Mouse (Mus musculus) embryonic stem cell, embryonic (primary cell): ENCODE measurements around the gene Asb1.

Experiments used
- CTCF ChIA-PET, 4 experiments: fragments of 300-600 bp in 2 of 4; fragments of 350-600 bp in 2 of 4; sonication (Branson Sonifier 250); formaldehyde crosslinking; loops; one replicate each; lab custom pipeline; 2022; ENCODE audit warnings: inconsistent platforms in 2 of 4; lab: Charles Lee
- POLR2A ChIA-PET, 4 experiments: fragments of 300-600 bp in 2 of 4; fragments of 350-600 bp in 2 of 4; sonication (Branson Sonifier 250); formaldehyde crosslinking; loops; one replicate each; lab custom pipeline; 2022; ENCODE audit warnings: antibody characterized with exemption in 4 of 4, inconsistent platforms in 1 of 4; lab: Charles Lee

The Asb1 gene

DNA sequence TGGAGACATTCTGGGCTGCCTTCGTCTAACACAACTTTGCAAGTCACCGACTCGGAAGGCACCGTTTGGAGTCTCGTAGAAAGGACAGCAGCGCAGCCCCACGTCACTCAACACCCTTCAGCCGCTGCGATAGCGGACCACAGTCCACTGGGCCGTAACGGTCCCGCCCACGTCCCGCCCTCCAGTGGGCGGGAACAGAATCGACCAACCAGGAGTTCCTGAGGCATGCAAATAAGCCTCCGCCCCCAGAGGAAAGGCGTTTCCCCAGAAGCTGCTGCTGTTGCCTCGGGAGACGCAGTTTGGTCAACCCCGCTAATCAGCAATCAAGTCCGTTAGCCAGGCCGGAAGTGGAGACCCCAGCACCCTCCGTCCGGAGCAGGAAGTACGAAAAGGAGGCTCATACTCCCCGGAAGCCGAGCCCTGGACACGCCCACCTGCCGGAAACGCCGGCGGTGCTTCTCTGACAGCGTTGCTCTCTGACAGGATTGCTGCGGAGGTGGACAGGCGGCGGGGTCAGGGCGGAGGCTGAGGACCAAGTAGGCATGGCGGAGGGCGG is at the start of gene Asb1:
Asb1 (plus strand) TSS at position 274 of the 556 bp plus-strand sequence.
- CTCF ChIA-PET = interaction anchor here in 2 of 4 experiments (0.8 to 1.1 kb wide), 2 partner anchors 26 to 95 kb away, joined by 3 to 5 read pairs; no protein-coding TSS in a partner anchor
- POLR2A ChIA-PET = interaction anchor here in 2 of 4 experiments (0.7 to 2.0 kb wide), 12 partner anchors 10 to 933 kb away, joined by 3 to 10 read pairs (median 4); partner anchors contain the start of gene Ndufa10 (in 1 of the 2)

DNA sequence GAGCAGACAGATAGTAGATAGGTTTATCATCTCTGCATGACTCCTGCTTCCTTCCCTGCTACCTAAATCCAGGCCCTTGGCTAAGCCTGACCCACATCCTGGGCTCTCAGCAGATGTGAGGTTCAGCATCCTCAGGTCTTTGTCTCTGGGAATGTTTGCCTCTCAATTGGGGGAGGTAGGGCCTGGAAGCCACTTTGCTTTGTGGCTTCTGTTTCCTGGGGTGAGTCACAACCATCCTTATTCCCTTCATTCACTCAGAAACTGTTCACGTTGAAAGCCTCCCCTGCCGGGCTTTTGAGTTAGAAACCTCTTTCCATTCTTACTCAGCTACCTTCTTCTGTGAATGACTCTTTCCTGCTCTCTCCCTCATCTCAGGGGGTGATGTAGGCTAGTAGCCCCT is 47.6 kb upstream of the Asb1 start:
- POLR2A ChIA-PET = interaction anchor here in 1 of 4 experiments (1.2 to 1.7 kb wide), 2 partner anchors 9 to 12 kb away, joined by 4 to 6 read pairs; no protein-coding TSS in a partner anchor

DNA sequence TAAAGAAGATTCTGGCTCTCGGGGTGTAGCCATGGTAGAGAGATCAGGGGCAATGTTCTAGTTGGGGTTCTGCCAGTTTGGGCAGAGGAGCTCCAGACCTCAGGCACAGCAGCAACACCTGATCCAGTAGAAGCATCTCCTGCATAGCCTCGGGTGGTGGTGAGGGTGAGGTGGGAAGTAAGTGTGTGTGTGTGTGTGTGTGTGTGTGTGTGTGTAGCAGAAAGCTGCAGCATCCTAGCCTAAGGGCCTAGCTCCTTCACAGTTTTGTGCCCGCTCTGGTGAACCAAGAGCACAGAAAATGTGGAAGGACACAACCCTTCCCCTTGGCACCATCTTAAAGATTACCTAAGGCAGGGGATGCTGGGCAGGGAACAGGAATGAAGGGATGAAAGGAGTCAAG is 46.4 kb upstream of the Asb1 start:
- ChIA-PET CTCF (interaction anchor here in 2 of 4 experiments (0.6 to 1.7 kb wide), 5 partner anchors 10 to 955 kb away, joined by 3 to 11 read pairs (median 3); no protein-coding TSS in a partner anchor), POLR2A (interaction anchor here (0.6 to 1.7 kb wide), 14 partner anchors 9 to 420 kb away, joined by 3 to 7 read pairs (median 4); partner anchors contain the start of genes Per2 (in 3 of the 4) and Ube2f (in 2 of the 4))

More for the DNA sequence above, 47.6 kb upstream of the Asb1 start:
- CTCF ChIA-PET = no interaction called here

DNA sequence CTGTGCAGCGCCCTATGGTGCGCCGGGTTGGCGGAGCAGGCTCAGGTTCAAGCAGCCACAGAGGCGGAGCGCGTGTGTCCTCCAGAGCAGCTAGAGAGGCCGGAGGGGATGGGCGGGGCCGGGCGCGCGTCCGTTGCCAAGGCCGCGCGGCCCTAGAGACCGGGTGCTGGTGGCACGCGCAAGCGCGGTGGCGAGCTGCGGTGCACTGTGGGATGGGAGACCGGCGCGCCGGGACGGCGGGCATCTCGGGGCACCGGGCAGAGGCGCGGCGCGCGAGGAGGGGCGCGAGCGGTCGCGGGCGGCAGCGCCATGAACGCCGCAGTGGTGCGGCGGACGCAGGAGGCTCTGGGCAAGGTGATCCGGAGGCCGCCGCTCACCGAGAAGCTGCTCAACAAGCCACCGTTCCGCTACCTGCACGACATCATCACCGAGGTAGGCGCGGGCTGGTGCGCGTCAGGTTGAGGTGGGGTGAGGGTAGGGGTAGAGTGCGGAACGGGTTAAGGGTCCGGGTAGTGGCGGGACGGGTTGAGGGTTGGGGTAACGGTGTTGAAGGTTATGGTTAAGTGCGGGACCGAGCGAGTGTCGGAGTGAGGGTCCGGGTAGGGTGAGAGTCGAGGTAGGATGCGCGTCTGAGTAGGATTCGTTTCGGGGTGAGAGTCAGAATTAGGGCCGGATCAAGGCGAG is 45.7 kb upstream of the Asb1 start, which contains the start of gene Traf3ip1:
Traf3ip1 (plus strand) TSS at position 191 of the 684 bp plus-strand sequence.
- ChIA-PET CTCF (interaction anchor here in 2 of 4 experiments (0.6 to 1.7 kb wide), 4 partner anchors 11 to 955 kb away, joined by 3 to 11 read pairs (median 3); no protein-coding TSS in a partner anchor), POLR2A (interaction anchor here (0.6 to 1.7 kb wide), 17 partner anchors 9 to 438 kb away, joined by 3 to 7 read pairs (median 3); partner anchors contain the start of genes Per2 (in 3 of the 4) and Ube2f (in 2 of the 4))

DNA sequence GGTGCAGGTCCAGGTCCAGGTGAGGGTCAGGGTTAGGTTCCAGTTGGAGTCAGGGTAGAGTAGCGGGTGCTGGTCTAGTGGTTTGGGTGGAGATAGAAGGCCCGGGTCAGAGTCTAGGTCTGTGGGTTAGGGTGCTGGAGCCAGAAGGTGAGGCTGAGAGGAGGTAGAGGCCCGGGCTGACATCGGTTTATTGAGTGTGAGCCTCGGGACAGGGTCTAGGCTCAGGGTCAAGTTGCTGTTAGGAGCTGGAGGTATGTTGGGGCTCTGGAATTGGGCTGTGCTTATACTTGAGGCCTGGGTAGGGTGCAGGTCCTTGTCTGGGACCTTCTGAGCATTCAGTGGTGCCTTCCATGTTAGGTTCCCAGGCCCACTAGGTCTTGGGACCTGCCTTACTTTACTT is 45.0 kb upstream of the Asb1 start:
- ChIA-PET CTCF (interaction anchor here in 1 of 4 experiments (1.2 kb wide), 1 partner anchor 38 kb away, joined by 3 read pairs; no protein-coding TSS in a partner anchor), POLR2A (interaction anchor here in 2 of 4 experiments (0.8 to 1.5 kb wide), 3 partner anchors 36 to 181 kb away, joined by 3 to 4 read pairs (median 3); partner anchors contain the start of gene Per2 (in 1 of the 2))

DNA sequence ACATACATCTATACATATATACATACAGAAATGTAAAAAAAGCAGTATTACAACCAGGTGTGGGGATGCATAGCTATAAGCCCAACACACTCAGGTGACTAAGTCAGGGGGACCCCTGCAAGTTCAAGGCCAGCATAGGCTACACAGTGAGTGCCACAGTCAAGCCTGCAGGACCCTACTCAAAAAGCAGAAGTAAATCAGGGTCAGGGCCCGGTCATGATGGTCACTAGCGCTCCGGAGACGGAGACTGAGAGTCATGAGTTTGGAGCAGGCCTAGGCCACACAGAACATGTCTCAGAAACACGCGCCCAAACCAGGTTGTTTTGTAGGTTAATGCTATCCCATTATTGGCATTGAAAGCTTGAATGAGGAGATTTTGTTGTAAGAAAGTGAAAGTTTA is 41.8 kb upstream of the Asb1 start:
- ChIA-PET CTCF (no interaction called here), POLR2A (no interaction called here)

DNA sequence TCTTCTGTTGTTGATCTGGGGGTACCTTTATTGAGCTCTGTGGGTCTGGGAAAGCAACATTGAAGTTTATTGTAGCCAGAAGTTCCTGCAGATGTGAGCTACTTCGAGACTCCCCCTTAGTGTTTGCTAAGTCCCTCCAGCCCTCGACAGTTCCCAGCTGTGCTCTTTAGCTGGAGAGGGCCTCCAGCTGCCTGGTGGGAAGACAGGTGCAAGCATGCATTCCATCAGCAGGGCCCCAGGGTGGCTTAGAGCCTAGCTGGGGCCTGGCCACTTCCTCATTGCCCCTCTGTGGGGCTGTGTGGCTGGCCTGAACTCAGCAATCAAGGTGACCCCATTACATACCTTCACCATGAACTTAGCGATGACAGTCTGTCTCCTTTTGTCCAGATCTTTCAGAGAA is 35.7 kb upstream of the Asb1 start:
- CTCF ChIA-PET = no interaction called here
- POLR2A ChIA-PET = interaction anchor here in 3 of 4 experiments (0.5 to 1.3 kb wide), 4 partner anchors 10 to 1469 kb away, joined by 3 to 6 read pairs (median 4); partner anchors contain the start of gene Traf3ip1 (in 2 of the 3)

DNA sequence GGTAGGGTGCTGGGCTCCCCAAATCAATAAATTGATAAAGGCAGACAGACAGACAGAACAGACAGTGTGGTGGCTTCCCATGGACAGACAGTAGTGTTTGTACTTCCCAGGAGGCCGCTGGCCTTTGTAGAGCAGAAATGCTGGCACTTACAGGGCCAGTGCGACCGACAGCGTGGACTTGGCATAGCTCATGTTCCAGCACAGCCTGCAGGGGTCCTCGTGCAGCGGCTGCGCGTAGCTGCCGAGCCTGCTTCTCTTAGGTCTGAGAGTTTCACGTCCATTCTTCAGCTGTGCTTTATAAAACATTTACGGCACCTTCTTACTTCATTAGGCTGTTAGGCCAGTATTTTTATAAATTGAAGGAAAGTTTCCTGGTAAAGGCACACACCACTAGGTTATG is 25.4 kb upstream of the Asb1 start:
- ChIA-PET CTCF (interaction anchor here (0.5 to 1.6 kb wide), 12 partner anchors 10 to 1194 kb away, joined by 3 to 16 read pairs (median 3); partner anchors contain the start of gene Asb1 (in 1 of the 4)), POLR2A (interaction anchor here in 2 of 4 experiments (0.6 to 3.5 kb wide), 7 partner anchors 9 to 102 kb away, joined by 3 to 9 read pairs (median 4); partner anchors contain the start of genes Asb1 (in 1 of the 2) and Hes6 (in 1 of the 2))

DNA sequence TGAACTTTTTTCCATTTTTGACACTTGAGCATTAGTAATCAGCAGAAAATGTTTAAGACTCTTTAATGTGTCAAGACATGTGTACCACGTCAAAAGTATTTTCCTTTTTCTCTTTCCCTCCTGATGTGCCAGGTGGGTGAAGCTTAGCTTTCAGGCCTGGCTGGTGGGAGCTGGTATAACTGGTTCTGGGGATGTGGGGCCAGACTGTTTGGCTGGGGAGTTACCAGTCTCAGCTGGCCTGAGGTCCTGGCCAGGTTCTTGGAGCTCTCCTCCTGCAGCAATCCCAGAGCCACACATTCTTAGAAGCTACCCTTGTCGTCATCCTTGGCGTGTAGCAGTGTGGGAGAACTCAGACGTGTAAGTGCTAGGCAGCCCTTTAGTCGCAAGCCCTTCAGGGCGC is 24.7 kb upstream of the Asb1 start:
- POLR2A ChIA-PET = interaction anchor here in 3 of 4 experiments (0.7 to 3.5 kb wide), 3 partner anchors 16 to 1336 kb away, joined by 3 to 9 read pairs (median 5); partner anchors contain the start of gene Hes6 (in 1 of the 3)

DNA sequence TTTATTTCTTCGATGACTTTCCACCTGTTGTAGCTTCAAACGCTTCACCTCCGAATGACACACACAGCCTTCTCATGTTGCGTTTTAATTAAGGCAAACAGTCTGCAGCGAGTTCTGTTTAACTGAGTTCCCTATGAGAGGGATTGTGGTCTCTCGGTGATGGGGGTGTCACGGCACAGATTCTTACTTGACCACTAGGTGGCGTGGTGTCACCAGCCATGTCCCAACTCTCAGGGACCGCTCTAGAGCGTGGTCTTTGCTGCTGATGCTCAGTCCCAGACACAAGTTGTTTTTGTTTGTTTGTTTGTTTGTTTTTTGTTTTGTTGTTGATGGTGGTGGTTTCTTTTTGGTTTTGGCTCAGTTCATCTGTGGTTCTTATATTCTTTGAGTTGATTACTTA is 16.6 kb upstream of the Asb1 start:
- ChIA-PET POLR2A (interaction anchor here in 2 of 4 experiments (1.0 to 1.5 kb wide), 3 partner anchors 9 to 17 kb away, joined by 3 to 4 read pairs (median 4); partner anchors contain the start of gene Asb1 (in 1 of the 2)), CTCF (interaction anchor here in 3 of 4 experiments (0.6 to 2.1 kb wide), 6 partner anchors 9 to 351 kb away, joined by 3 to 8 read pairs (median 4); no protein-coding TSS in a partner anchor)

More for the DNA sequence above, 24.7 kb upstream of the Asb1 start:
- CTCF ChIA-PET = interaction anchor here (0.5 to 1.6 kb wide), 6 partner anchors 13 to 359 kb away, joined by 3 to 4 read pairs (median 3); no protein-coding TSS in a partner anchor

DNA sequence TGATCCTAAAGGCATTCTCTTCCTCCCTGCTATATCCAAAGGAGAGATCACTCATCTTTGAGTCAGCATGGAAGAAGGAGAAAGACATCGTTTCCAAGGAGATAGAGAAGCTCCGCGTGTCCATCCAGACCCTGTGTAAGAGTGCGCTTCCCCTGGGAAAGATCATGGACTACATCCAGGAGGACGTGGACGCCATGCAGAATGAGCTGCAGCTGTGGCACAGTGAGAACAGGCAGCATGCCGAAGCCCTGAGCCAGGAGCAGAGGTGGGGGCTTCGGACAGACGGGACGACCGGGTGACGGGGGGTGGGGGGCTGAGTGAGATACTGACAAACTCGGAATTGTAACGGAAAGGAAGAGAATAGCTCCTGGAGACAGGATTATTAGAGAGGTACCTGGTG is 14.5 kb upstream of the Asb1 start:
- ChIA-PET POLR2A (interaction anchor here in 3 of 4 experiments (0.6 to 1.6 kb wide), 9 partner anchors 8 to 355 kb away, joined by 3 to 7 read pairs (median 3); partner anchors contain the start of gene Asb1 (in 1 of the 3)), CTCF (interaction anchor here in 2 of 4 experiments (1.5 to 2.3 kb wide), 2 partner anchors 9 to 11 kb away, joined by 4 to 12 read pairs; no protein-coding TSS in a partner anchor)

DNA sequence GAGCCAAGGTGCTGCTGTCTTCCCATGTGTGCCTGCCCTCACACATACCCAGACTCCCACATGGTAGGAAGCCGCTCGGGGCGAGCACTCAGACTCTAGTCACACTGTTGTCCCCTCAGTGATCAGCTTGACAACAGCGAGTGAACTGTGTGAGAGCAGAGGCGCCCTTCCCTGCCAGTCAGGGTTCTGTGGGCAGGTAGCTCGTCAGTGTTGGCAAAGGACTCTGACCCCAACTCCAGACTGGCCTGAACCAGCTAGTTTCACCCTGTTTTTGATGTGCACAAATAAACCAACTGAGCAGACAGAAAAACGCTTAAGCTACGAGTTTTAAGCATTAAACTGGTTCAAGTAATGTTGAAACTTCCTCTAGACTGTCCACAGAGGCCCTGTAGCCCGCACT is 10.2 kb upstream of the Asb1 start:
- ChIA-PET POLR2A (interaction anchor here in 2 of 4 experiments (0.6 to 1.3 kb wide), 4 partner anchors 10 to 897 kb away, joined by 3 to 4 read pairs (median 3); partner anchors contain the start of gene Asb1 (in 2 of the 2)), CTCF (interaction anchor here in 1 of 4 experiments (0.6 to 1.2 kb wide), 2 partner anchors 15 to 113 kb away, joined by 4 read pairs; no protein-coding TSS in a partner anchor)

DNA sequence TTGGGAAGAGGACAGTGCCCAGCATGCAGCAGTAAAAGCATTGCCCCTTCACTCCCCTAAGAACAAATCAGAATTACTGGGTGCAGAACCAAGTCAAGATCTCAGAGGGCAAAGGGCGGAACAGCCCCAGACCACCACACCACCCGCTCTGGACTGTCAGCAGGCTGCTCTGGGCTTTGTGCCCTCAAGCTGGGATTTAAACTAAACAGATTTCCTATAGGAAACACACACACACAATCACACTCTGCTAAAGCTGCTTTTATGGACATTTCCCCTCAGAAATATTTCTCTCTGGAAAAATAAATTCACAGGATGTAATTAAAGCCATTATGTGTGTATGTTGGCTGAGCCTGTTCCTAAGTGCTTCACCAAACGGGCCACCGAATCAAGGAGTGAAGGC is 8.1 kb upstream of the Asb1 start:
- ChIA-PET CTCF (interaction anchor here in 1 of 4 experiments (1.1 kb wide), 1 partner anchor 8 kb away, joined by 3 read pairs; no protein-coding TSS in a partner anchor), POLR2A (no interaction called here)

DNA sequence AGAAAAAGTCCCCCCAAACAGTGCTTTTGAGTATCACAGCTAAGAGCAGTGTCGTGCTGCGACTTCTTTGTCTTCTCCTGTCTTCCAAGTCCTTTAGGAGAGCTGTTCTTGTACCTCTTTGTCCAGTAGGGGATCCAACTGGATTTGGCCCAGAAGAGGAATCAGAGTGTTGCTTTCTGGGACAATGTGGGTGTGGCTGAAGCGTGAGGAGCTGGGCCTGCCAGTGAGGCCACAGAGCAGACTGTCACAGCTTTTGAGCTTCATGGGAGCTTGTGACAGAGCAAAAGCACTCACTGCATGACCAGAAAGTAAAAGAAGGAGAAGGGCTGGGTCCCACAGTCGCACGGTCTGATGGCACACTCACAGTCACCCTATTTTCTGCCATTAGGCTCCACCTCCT is 7.5 kb upstream of the Asb1 start:
- POLR2A ChIA-PET = interaction anchor here in 2 of 4 experiments (0.5 to 1.9 kb wide), 4 partner anchors 14 to 224 kb away, joined by 3 to 6 read pairs (median 4); partner anchors contain the start of gene Traf3ip1 (in 1 of the 2)
- CTCF ChIA-PET = interaction anchor here in 1 of 4 experiments (1.1 to 1.2 kb wide), 2 partner anchors 9 to 38 kb away, joined by 3 read pairs; partner anchors contain the start of gene Traf3ip1

DNA sequence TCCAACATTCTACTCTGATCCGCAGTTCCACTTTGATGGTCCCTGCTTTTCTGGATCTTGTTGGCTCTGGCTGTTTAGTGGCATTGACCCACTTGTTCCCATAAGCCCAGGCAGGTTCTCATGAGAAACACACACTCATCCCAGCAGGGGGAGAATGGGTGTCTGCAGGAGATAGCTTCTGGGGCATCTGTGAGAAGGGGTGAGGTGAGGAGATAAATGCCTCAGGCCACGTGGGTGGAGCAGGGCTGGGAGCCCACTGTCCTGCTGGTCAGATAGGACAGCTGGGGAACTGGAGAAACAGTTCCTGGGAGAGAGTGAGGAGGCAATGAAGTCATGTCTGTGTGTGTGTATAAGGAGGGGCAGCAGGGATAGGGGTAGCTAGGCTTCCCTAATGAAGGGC is 6.9 kb upstream of the Asb1 start:
- CTCF ChIA-PET = interaction anchor here in 3 of 4 experiments (0.6 to 2.8 kb wide), 11 partner anchors 8 to 480 kb away, joined by 3 to 12 read pairs (median 3); partner anchors contain the start of gene Traf3ip1 (in 1 of the 3)

DNA sequence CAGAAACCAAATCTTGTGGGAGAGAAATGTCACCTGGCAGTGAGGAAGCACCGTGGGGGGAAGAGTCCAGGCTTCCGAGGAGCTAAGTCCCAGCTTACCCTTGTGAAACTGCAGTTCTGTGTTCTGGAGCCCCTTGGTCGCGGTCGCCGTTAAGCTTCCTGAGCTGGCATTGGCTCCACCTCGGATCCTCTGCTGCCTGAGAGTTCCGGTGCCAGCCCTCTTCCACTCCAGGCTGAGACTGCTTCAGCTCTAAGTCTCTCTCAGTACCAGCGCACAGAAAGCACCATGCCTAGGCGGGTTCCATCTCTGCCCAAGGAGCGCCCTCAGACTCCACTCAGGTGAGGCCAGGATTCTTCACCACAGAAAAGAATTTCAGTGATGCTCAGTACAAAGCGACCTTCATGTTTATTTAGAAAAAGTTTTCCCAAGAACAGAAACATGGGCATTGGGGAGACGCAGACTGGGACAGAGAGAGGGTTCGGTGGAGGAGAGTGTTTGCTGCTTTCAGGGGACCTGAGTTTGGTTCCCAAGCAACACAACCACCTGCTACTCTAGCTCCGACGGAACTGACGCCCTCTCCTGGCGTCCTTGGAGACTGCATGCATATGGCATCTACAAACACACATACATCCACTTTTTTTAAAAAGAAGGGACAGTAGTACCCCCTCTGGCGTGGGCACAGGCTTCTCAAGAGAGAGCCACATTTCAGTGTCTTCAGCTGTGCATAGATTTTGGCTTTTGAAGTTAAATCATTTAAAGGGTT is 6.2 kb upstream of the Asb1 start:
- POLR2A ChIA-PET = interaction anchor here in 3 of 4 experiments (0.6 to 3.0 kb wide), 16 partner anchors 9 to 950 kb away, joined by 3 to 10 read pairs (median 4); partner anchors contain the start of genes Erfe (in 1 of the 3), Traf3ip1 (in 1 of the 3) and Ube2f (in 1 of the 3)
- CTCF ChIA-PET = interaction anchor here (0.6 to 2.8 kb wide), 13 partner anchors 9 to 600 kb away, joined by 3 to 12 read pairs (median 3); partner anchors contain the start of gene Traf3ip1 (in 1 of the 4)

More for the DNA sequence above, 6.9 kb upstream of the Asb1 start:
- POLR2A ChIA-PET = interaction anchor here in 3 of 4 experiments (0.5 to 3.0 kb wide), 10 partner anchors 9 to 283 kb away, joined by 3 to 10 read pairs (median 6); partner anchors contain the start of genes Erfe (in 1 of the 3), Traf3ip1 (in 1 of the 3) and Ube2f (in 1 of the 3)
